Mouse (Mus musculus): Measurements from ENCODE around the gene E130308A19Rik.

E130308A19Rik gene

GRCm38 (mm10) chr4:59640720-59641119 lies 14.7 kb downstream of the E130308A19Rik start:
- no peak for DNase-seq

DNA sequence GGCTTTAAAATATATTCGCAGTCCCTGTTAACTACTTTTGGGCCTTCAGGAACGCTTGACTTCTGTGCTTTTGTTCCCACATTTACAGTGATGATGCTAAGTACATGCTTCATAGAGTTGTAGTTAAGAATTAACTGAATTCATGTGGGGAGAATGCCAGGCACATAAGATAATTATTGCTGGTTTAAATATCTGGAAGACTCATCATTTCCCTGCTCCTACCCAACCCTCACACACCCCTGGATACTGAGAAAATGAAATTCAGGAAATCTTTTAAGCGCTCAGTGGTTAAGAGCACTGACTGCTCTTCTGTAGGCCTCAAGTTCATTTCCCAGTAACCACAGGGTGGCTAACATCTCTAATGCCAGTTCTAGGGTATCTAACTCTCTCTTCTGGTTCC lies 16.0 kb downstream of the E130308A19Rik start:
- DNase-seq, result no peak

- DNase-seq, result no peak
Measured at GRCm38 (mm10) chr4:59642657-59643056, 16.6 kb downstream of the E130308A19Rik start.

- DNase-seq, result no peak
Measured at GRCm38 (mm10) chr4:59644431-59644830, 18.4 kb downstream of the E130308A19Rik start.

GRCm38 (mm10) chr4:59644992-59645391 lies 19.0 kb downstream of the E130308A19Rik start:
- DNase-seq, result no peak

DNA sequence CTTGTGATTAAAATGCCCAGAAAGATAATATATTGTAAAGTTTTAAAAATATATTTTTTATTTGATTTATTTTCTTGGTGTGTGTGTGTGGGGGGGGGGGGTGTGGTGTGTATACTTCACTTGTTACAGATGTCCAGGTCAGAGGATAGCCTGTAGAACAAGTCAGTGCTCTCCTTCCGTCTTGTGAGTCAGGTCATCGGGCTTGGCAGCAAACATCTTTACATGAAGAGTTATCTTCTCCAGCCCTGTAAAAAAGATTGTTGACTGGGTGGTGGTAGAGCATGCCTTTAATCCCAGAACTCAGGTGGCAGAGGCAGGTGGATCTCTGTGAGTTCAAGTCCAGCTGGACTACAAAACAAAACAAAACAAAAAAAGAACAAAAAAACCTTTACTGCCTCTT lies 19.6 kb downstream of the E130308A19Rik start:
- DNase-seq, result no peak

DNA sequence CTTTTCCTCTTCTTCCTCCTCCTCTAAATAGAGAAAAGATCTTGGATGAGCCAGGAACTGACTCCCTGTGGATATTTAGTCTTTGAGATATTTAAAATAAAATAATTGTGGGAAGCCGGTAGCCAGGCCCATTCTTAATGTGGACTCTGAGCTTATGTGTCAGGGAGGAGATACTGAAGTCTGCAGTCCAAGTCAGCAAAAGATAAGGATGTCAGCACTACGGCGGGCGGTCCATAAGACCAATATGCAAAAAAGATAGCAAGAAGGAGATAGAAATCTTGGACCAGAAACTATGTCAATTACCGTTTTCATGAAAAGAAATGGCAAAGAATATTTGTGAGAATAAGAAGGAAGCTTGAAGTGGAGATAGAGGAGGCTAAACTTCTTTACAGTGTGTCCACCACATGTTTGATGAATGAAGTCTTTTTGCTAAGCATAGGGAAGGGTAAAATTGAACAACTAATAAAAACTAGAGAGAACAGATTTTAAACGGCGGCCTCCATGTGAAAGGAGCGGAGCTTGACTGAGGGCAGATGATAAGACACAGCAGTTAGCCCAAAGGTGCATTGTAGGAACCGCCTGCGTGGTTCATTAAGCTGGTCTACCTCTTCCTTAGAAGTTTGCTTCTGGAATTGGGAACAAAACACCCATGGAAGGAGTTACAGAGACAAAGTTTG lies 20.1 kb downstream of the E130308A19Rik start:
- DNase-seq, result no peak

DNA sequence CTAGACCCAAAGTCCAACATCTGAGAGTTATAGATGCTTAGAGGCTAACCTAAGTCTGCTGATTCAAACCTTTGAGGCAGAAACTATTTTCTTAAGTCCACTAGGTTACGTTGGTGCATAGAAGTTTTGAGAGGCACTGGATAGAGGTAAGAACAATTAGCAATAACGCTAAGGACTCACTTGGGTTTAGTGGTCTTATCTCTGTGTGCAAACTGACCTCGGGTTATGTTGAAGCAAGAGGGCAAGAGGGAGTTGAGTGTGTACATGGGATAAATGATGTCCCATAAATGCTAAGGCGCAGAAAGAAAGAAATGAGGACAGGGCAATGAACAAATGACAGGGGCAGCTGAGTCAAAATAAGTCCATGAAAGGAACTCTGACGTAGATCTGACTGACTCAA lies 23.1 kb downstream of the E130308A19Rik start:
- DNase-seq, result no peak

DNA sequence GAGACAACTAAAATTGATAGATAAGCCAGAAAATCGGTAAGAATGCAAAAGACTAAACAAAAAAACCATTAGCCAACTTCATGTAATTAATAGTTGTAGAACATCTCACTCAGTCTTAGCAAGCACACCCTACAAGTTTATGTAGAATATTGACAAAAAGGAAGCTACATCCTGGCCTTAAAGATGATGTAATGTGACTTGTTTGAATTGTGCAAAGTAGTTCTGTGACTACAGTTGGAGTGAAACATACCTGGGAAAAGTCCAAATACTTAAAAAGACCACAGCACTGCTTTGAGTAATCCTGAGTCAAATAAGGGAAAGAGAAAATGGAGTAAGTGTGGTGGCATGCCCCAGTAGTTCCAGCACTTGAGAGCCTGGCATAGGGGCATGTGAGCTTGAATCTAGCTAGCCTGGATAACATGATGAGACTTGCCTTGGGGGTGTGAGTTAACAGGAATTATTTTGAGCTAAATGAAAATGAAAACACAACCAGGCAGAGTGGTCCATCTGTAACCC lies 26.2 kb downstream of the E130308A19Rik start:
- DNase-seq, result no peak

DNA sequence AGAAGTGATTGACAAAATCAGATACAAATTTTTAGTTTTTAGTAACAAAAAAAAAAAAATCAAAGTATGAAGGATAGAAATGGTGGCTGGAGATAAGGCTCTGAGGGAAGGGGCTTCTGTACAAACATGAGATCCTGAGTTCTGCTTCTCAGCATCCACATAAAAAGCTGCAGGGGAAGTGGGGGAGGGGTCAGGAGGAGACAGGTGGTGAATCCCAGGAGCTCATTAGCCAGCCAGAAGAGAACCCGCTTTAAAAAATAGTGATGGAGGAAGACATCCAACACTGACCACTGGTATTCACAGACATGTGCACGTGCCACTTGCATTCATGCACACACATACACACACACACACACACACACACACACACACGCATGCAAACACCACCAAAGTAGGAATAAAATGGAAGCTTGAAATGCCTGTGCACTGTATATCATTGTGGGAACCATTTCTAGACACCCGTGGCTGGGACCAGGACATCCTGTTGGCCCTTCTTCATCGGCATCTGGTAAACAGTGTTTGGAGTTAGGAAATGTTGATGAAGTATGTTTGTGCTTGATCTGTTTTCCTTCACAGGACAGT lies 30.1 kb downstream of the E130308A19Rik start:
- peak; percentile 63 to 70 for DNase-seq

DNA sequence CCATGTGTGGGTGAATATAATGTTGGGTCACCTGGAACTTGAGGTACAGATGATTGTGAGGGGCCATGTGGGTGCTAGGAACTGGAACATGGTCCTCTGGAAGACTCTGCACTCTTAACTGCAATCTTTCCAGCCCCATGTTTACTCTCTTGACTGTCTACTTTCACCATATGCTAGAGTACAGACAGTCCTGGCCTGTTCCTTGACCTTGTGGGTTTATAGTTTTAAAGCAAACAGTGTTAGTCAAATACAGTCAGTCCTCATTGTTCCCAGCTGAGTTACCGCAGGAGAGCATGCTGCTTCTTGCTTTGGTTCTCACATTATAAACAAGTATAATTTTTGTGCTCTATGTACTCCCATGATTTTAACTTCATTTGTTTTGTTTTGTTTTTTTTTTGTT lies 36.2 kb downstream of the E130308A19Rik start:
- DNase-seq, result no peak

- no peak for DNase-seq
Measured at GRCm38 (mm10) chr4:59663451-59663850, 37.4 kb downstream of the E130308A19Rik start.

GRCm38 (mm10) chr4:59666550-59667317 lies 40.7 kb downstream of the E130308A19Rik start:
- no peak for DNase-seq

DNA sequence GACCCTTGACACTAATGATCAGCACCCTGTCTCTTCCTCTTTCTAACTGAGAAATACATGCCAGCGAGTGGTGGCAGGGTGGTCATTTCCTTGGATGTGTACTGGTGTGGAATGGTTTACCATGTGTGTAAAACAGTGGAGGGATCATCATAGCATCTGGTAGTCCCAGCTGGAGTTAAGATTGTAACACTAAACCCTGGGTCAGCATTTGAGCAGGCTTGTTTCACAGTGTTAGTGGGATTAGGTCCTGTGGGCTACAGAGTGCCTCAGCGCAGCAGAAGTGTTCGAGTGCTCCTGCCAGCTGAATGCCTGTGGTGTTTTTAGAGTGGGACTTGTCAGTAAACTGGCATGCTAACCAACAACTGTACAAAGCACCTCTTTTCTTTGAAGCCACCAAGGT lies 42.0 kb downstream of the E130308A19Rik start:
- no peak for DNase-seq

DNA sequence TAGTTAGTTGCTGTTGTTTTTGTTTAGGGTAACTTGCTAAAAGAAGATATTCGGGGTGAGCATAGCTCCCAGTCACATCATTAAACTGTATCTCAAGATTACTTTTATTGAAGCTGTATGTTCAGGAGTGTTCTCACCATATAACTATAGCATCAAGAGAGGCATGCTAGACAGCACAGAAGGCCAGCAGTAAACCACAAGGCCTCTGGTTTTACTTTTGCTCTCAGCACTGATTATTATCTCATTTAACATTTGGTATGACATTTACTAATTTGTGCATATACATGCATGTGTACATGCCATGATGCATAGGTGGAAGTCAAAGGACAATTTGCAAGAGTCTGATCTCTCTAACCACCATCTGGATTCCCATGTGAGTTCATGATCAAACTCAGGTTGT lies 43.1 kb downstream of the E130308A19Rik start:
- DNase-seq, result no peak

DNA sequence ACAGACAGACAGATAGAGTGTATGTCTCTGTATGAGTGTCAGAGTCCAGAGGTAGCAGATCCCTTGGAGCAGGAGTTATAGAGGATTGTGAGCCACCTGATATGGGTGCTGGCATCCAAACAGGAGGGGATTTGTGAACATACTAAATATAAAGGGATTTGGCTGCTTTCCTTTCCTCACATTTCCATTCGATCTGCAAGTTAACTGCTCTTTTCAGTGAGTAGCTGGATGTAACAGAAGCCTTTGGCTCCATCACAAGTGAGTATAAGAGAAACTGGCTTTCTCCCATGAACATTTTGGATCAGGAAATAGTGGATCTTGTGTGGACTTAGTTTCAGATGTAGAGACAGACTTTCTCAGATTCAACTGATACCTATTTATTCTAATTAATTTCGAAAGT lies 44.0 kb downstream of the E130308A19Rik start:
- no peak for DNase-seq

DNA sequence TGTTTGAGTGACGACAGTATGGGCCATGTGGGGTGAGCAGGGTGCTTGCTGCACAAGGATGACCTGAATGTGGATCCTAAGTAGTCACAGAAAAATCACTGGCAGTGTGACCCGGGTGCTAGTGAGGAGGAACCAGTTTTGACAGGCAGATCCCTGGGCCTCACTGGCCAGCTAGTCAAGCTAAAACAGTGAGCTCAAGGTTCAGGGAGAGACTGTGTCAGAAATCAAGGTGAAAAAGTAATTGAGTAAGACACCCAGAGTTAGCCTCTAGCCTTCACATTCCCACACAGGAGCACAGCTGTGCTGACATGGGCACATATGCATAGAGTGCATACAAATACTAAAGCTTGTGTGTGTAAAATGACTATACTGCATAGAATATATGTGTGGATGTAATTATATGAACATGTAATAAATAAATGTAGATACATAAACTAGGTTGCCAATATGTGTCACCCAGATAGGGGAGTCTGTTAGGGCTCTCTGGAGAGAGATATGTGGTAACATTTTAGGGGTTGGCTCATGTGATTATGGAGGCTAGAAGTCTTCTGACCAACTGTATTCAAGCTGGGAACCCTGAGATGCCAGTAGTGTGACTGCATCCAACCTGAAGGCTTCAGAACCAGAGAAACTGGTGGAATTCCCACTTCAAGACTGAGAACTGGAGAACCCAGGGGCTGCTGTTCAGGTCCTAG lies 47.6 kb downstream of the E130308A19Rik start:
- no peak for DNase-seq

- no peak for DNase-seq
Measured at GRCm38 (mm10) chr4:59674929-59675679, 49.1 kb downstream of the E130308A19Rik start.

- no peak for DNase-seq
Measured at GRCm38 (mm10) chr4:59675699-59676098, 49.7 kb downstream of the E130308A19Rik start.

DNA sequence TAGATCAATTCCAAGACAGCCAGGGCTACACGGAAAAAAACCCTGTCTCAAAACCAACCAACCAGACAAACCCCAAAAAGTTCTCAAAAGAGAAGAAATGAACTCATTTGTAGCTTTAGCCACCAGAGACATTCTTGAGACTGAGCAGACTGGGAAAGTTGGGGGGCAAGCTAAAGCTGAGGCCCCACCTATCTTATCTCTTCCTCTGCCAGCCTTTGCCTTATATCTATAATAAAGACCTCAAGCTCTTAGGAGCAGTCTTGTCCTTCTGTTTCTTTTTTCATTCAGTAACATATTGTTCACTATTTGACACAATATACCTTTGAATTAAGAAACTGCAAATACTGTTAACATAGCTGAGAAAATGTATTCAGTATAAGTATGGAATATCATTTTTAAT lies 55.4 kb downstream of the E130308A19Rik start:
- DNase-seq, result no peak

DNA sequence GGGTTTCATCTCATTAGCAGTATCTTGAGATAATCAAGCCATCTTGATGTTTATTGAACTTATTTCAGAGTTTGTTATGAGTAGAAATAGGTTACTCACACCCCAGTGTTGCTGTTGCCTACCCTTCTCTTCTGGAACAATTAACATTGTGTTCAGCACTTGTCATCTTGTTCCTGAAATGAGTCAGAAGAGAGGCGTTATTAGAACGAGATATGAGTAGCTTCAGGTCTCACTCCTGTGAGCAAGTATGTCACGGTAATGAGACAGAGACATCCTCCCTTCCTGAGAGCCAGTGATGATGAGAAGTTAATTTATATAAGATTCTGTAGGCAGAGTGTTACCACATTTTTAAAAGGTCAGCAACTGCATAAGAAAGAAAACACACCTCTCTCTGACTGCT lies 56.5 kb downstream of the E130308A19Rik start:
- no peak for DNase-seq

- DNase-seq, result no peak
Measured at GRCm38 (mm10) chr4:59682950-59683349, 56.9 kb downstream of the E130308A19Rik start.
